Mouse (Mus musculus) liver, postnatal 0 days (tissue): Measurements from ENCODE around the gene Fgd6. TPM values are rescaled to one million over a fixed set of nuclear protein-coding genes. Genes with fewer than 3 reads are reported as not detected.

Source experiments
- ATAC-seq: fragments of 200-750 bp; cut with Nextera tagmentation; 2 replicates; pipeline ENCODE4 v1.8.0; 2017; ENCODE audit warnings: mild to moderate bottlenecking, moderate library complexity
- DNase-seq: peaks from one replicate; pipeline ENCODE4 v3.0.0-alpha.2; 2016
- H3K27ac ChIP-seq: fragments of 300-500 bp; sonication (generic); 2 replicates; pipeline ENCODE4 v1.5.1; 2014; ENCODE audit warnings: antibody characterized with exemption, moderate library complexity, mild to moderate bottlenecking, low read depth
- H3K27me3 ChIP-seq: fragments of 300-500 bp; sonication (generic); 2 replicates; pipeline ENCODE4 v1.6.1; 2014; ENCODE audit warnings: low read length, control low read depth, mixed read lengths; ENCODE audit not compliant: insufficient read depth
- H3K36me3 ChIP-seq: fragments of 300-500 bp; sonication (generic); replicated peaks from 2 replicates; pipeline ENCODE4 v1.6.1; 2014; ENCODE audit warnings: mild to moderate bottlenecking, control low read depth, low read length, moderate library complexity, mixed read lengths; ENCODE audit not compliant: insufficient read depth
- H3K4me1 ChIP-seq: fragments of 300-500 bp; sonication (generic); 2 replicates; pipeline ENCODE4 v1.6.1; 2014; ENCODE audit warnings: antibody characterized with exemption, mild to moderate bottlenecking, control low read depth; ENCODE audit not compliant: insufficient read depth
- H3K4me2 ChIP-seq: fragments of 300-500 bp; sonication (generic); 2 replicates; pipeline ENCODE4 v1.6.1; 2014; ENCODE audit warnings: low read depth, mild to moderate bottlenecking, low read length, moderate library complexity, mixed read lengths
- H3K4me3 ChIP-seq: fragments of 300-500 bp; sonication (generic); 2 replicates; pipeline ENCODE4 v1.5.1; 2014; ENCODE audit warnings: low read depth, low read length
- H3K9ac ChIP-seq: fragments of 300-500 bp; sonication (generic); replicated peaks from 2 replicates; pipeline ENCODE4 v1.6.1; 2014; ENCODE audit warnings: mild to moderate bottlenecking, moderate library complexity
- H3K9me3 ChIP-seq: fragments of 300-500 bp; sonication (generic); 2 replicates; pipeline ENCODE4 v1.6.1; 2016; ENCODE audit warnings: mild to moderate bottlenecking, control low read depth, low read length, mixed read lengths
- CTCF ChIP-seq: sonication (generic); IDR thresholded peaks from 2 replicates; pipeline ENCODE4 v1.5.1; 2016; ENCODE audit warnings: antibody characterized with exemption, low read depth
- EP300 ChIP-seq: IDR thresholded peaks from 2 replicates; pipeline ENCODE4 v1.6.1; 2016; ENCODE audit warnings: antibody characterized with exemption, low read depth, mild to moderate bottlenecking
- WGBS: fragments of 180-500 bp; shearing (Covaris S2); extraction: QIAGEN DNeasy Blood & Tissue Kit; methylation state at CpG from one replicate; pipeline ENCODE4 v1.1.7; 2014; ENCODE audit not compliant: insufficient replicate concordance; 5-methylcytosine and 5-hydroxymethylcytosine counted together
- polyA plus RNA-seq: library from polyadenylated mRNA; unstranded; fragments of >200 nt; fragmentation: Nextera tagmentation; extraction: Ambion mirVana; gene quantifications from 2 replicates; pipeline ENCODE4 v1.2.1, GENCODE M21; 2015

Gene Fgd6
- polyA plus RNA-seq, 1 experiment from 2014 or later: 2.4 TPM

DNA sequence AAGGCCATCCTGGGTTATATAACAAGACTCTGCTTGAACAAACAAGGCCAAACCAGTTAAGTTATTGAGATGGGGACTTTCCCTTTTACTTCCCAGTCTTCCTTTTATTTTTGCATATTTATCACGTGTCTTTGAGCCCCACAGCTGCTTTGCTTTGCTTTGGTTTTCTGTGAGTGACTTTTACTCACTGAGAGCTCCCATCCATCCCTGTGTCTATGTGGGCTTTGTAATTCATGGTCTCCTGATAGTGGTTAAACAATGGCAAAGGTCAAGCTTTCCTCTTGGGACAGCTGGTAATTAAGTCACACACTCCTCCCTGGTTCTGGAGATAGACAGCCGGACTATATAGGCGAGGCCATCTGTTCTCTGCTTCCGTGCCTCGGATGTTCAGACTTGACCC is 57.7 kb downstream of the Fgd6 start:
- H3K27ac ChIP-seq: no peak overlapping the region
- peaks cover 21% of the 10 kb centered on the region for H3K36me3 ChIP-seq
- H3K4me3 ChIP-seq: no peak overlapping the region
- H3K4me2 ChIP-seq: no peak overlapping the region
- DNase-seq: no peak
- H3K4me1 ChIP-seq: peaks cover 17% of the 10 kb centered on the region
- no peak for TF ChIP-seq EP300
- TF ChIP-seq CTCF: no peak
- WGBS: 65% methylated on average over 5 of the region's 5 CpGs
- H3K9me3 ChIP-seq: peaks cover 3% of the 10 kb centered on the region; the same call in 1 of the 2 replicates
- no peak overlapping the region for H3K9ac ChIP-seq
- no peaks in the 10 kb centered on the region for H3K27me3 ChIP-seq
- ATAC-seq: no peak

DNA sequence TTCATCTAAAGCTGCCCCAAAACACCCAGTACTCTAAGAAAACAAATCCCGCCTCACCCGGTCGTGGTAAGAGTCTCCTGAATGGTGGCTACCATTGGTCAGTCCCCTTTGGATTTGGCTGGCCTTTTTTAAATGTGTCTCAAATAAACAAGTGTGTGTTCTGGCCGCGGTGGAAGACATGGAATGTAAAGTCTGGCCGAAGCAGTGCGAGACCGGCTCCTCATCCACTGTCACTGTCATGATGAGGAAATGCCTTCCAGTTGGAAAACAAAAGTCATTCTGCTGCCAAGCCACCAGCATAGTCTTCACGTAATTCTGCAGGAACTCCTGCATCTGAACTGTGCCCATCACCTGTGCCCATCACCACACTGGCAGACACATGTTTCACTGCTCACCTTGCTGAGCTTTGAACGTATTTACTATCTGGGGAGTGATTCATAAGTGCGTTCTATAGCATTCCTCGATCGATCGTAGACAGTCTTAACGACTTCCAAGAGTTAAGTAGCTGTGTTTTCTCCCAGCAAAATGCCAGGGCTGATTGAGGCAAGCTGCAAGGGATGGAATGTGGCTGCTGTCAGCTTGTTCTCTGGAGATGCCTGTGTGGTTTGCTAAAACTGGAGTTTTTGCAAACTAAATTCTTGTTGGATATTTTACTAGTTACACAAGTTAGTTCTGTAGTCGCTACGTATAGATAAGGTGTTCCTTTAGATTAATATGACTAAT is 60.1 kb downstream of the Fgd6 start:
- DNase-seq: no peak
- no peak overlapping the region for H3K4me3 ChIP-seq
- no peak overlapping the region for H3K27ac ChIP-seq
- H3K9ac ChIP-seq: no peak overlapping the region
- ATAC-seq: no peak
- peaks cover 17% of the 10 kb centered on the region for H3K4me1 ChIP-seq
- peaks cover 15% of the 10 kb centered on the region for H3K36me3 ChIP-seq
- TF ChIP-seq EP300: no peak
- no peak for TF ChIP-seq CTCF
- 80% methylated on average over 17 of the region's 17 CpGs for WGBS
- H3K9me3 ChIP-seq: peaks cover 3% of the 10 kb centered on the region; the same call in 1 of the 2 replicates
- no peak overlapping the region for H3K4me2 ChIP-seq
- H3K27me3 ChIP-seq: no peaks in the 10 kb centered on the region

DNA sequence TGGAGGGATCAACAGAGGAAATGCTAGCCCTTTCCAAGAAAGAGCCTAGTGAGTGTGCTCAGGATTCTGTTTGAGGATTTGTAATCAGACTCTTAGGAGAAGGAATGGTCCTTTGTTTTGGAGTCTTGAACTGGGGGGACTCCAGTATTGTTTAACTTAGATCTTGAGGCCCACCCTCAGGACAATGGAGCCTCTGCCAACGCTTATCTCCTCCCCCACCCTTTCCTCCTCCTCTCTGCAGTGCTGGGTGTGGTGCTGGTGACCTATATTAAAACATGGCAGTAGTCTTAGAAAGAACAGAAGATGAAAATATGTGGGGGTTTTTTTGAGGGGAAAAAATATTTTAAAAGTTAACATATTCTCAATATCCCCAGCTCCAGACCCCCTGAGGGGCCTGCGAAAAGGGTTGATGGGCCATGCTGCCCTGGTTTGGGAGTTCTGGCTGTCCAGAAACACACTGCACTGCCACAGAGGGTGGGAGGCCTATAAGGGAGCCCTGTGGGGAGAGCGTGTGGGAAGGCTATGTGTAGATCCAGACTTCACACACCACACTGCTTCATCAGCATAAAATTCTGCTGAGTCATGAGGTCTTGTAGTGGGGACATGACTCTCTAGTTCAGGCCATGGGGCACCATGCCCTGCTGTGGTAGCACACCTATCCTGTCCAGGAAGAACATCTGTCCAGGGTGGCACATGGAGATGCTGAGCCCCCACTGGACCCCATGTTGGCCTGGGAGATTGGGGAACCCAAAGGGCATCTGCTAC is 61.5 kb downstream of the Fgd6 start:
- no peak for DNase-seq

DNA sequence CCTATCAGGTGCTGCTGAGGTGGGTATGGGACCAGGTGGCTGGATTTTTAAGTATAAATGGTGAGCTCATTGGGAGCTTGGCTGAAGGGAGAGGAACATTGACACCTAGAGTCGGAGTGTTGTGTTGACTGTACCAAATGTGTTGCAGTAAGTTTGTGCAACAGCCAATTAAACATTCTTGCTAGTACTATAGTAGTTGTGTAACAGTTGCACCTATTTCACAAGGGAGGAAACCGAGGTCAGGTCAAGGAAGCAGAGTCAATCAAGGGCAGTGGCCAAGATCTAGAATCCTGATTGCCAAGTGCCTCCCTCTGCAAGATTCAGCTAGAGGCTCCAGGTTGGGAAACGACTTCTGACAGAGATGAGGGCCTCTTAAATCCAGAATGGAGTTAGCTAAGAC is 62.3 kb downstream of the Fgd6 start:
- H3K36me3 ChIP-seq: peaks cover 5% of the 10 kb centered on the region
- peak; percentile 82 for ATAC-seq
- no peaks in the 10 kb centered on the region for H3K9me3 ChIP-seq
- no peaks in the 10 kb centered on the region for H3K27me3 ChIP-seq
- H3K4me1 ChIP-seq: peaks cover 17% of the 10 kb centered on the region
- TF ChIP-seq EP300 (peak; percentile 75), CTCF (peak; percentile 23; the same call in 1 of the 2 replicates)
- 34% methylated on average over 3 of the region's 3 CpGs for WGBS
- no peak overlapping the region; the same call in 1 of the 2 replicates for H3K9ac ChIP-seq
- DNase-seq: no peak
- no peak overlapping the region for H3K4me2 ChIP-seq
- no peak overlapping the region for H3K4me3 ChIP-seq
- peak overlapping the region; percentile 52; the same call in 1 of the 2 replicates for H3K27ac ChIP-seq

More for the DNA sequence above, 61.5 kb downstream of the Fgd6 start:
- peaks cover 17% of the 10 kb centered on the region for H3K4me1 ChIP-seq
- H3K9me3 ChIP-seq: peaks cover under 1% of the 10 kb centered on the region; the same call in 1 of the 2 replicates
- TF ChIP-seq EP300 (no peak), CTCF (no peak)
- no peak overlapping the region for H3K4me3 ChIP-seq
- no peak overlapping the region for H3K4me2 ChIP-seq
- no peak overlapping the region; the same call in 1 of the 2 replicates for H3K9ac ChIP-seq
- 68% methylated on average over 3 of the region's 3 CpGs for WGBS
- no peaks in the 10 kb centered on the region for H3K27me3 ChIP-seq
- H3K36me3 ChIP-seq: peaks cover 5% of the 10 kb centered on the region
- H3K27ac ChIP-seq: peak overlapping the region; percentile 52; the same call in 1 of the 2 replicates
- peak; percentile 59 for ATAC-seq

DNA sequence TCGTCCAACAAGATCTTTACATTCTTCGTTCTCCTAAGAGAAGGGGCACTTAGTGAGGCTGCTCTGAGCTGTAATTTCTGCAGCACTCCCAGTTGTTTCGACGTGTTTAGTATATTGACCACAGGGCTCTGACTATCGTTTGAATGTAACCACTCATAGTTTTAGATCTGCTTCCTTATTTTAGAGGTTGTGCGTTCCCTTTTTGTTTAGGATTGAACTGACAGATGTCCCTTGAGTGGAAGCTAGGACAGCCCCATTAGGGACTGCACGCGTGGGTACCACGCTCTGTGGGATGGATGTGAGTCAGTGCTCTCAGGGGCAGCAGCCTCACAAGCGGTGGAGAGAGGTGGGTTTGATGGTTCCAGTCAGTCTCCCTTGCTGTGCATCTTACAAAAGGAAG is 69.7 kb downstream of the Fgd6 start:
- DNase-seq: no peak
- H3K4me3 ChIP-seq: no peak overlapping the region

DNA sequence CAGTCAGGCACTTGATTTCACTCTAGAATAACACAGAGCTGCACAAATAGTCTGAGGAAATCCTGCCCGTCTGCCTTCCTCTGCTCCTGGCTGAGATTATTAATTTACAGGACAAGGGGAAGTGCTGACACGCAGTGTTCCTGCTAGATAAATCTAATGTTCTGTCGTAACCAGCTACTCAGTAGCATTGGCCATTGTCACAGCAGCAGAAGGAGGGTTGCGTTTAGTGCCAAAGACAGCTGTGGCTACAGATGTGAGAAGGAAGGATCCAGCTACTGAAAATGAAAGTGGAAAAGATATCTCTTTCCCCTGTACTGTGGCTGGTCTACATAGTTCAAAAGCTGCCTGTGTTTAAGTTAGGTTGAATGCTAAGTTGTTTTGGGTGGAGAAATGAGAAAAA is 71.4 kb downstream of the Fgd6 start:
- H3K9me3 ChIP-seq: no peaks in the 10 kb centered on the region
- 0 out of 2 replicates have a peak, but pooled peaks cover 4% of the 10 kb centered on the region for H3K4me1 ChIP-seq
- H3K36me3 ChIP-seq: peaks cover 18% of the 10 kb centered on the region
- H3K4me2 ChIP-seq: no peak overlapping the region
- WGBS: 7% methylated on average over 4 of the region's 4 CpGs
- H3K9ac ChIP-seq: no peak overlapping the region
- ATAC-seq: peak; percentile 92
- H3K27ac ChIP-seq: peak overlapping the region; percentile 55
- H3K4me3 ChIP-seq: no peak overlapping the region
- peak; percentile 34; the same call in 1 of the 2 replicates for TF ChIP-seq EP300
- no peak for TF ChIP-seq CTCF
- DNase-seq: no peak
- no peaks in the 10 kb centered on the region for H3K27me3 ChIP-seq

More for the DNA sequence above, 69.7 kb downstream of the Fgd6 start:
- Histone ChIP-seq H3K4me2 (no peak overlapping the region), H3K9ac (no peak overlapping the region), H3K4me1 (0 out of 2 replicates have a peak, but pooled peaks cover 4% of the 10 kb centered on the region), H3K27me3 (no peaks in the 10 kb centered on the region), H3K36me3 (peaks cover 18% of the 10 kb centered on the region), H3K27ac (no peak overlapping the region), H3K9me3 (no peaks in the 10 kb centered on the region)
- no peak for ATAC-seq
- TF ChIP-seq EP300: no peak
- TF ChIP-seq CTCF: no peak
- WGBS: 71% methylated on average over 10 of the region's 10 CpGs
